Mouse (Mus musculus) cerebellum, adult 2 months (tissue): ENCODE results near the gene Tfb1m. TPM values are rescaled to one million over a fixed set of nuclear protein-coding genes. Genes with fewer than 3 reads are reported as not detected.
A peak's percentile ranks its signal among the peaks of the same experiment; 100 is the strongest.

Source experiments
- DNase-seq, 2 experiments: peaks; one replicate each; pipeline ENCODE4 v3.0.0; 2021
- H3K27ac ChIP-seq: fragments of 200-500 bp; 2 replicates; pipeline ENCODE4 v1.5.1; 2012; ENCODE audit warnings: low read length, control low read depth, inconsistent platforms; ENCODE audit not compliant: insufficient read depth
- H3K27me3 ChIP-seq: fragments of 200-500 bp; 2 replicates; pipeline ENCODE4 v1.6.1; 2012; ENCODE audit warnings: inconsistent platforms, mild to moderate bottlenecking, low read length, moderate library complexity; ENCODE audit not compliant: control insufficient read depth, insufficient read depth
- H3K4me1 ChIP-seq: fragments of 200-500 bp; 2 replicates; pipeline ENCODE4 v1.6.1; 2011; ENCODE audit warnings: low read length; ENCODE audit not compliant: control insufficient read depth, insufficient read depth
- H3K4me3 ChIP-seq: fragments of 200-500 bp; replicated peaks from 2 replicates; pipeline ENCODE3; 2011; ENCODE audit warnings: mild to moderate bottlenecking, low read depth, low read length, control low read depth; ENCODE audit not compliant: insufficient read depth
- CTCF ChIP-seq: fragments of 200-500 bp; IDR thresholded peaks from 2 replicates; pipeline ENCODE4 v1.5.1; 2011; ENCODE audit warnings: low read depth, mild to moderate bottlenecking, control low read depth, low read length, moderate library complexity, borderline replicate concordance; ENCODE audit not compliant: insufficient read depth
- POLR2A ChIP-seq: fragments of 200-500 bp; IDR thresholded peaks from 2 replicates; pipeline ENCODE4 v1.6.1; 2011; ENCODE audit warnings: low read length, control low read depth, borderline replicate concordance; ENCODE audit not compliant: insufficient read depth
- WGBS: fragments of 180-500 bp; shearing (Covaris S2); methylation state at CpG from one replicate; pipeline ENCODE4 v1.1.7; 2018; 5-methylcytosine and 5-hydroxymethylcytosine counted together
- polyA plus RNA-seq: library from polyadenylated mRNA; depleted of rRNA; stranded (reverse); fragments of >200 nt; gene quantifications from 2 replicates; pipeline ENCODE4 v1.2.3, GENCODE M21; 2012

Gene Tfb1m
- polyA plus RNA-seq, 1 experiment, result 8.4 TPM

GRCm38 (mm10) chr17:3558356-3558870, 832 bp upstream of the Tfb1m start:
- no peak overlapping the region for H3K27ac ChIP-seq

GRCm38 (mm10) chr17:3556251-3556650, 1.3 kb downstream of the Tfb1m start:
- no peak for DNase-seq
- TF ChIP-seq CTCF, result no peak
- TF ChIP-seq POLR2A, result no peak
- H3K4me3 ChIP-seq, result no peak overlapping the region
- 57% methylated on average over 1 of the region's 1 CpGs for WGBS
- H3K27ac ChIP-seq, result no peak overlapping the region
- H3K27me3 ChIP-seq, result no peaks in the 10 kb centered on the region
- no peaks in the 10 kb centered on the region for H3K4me1 ChIP-seq

More at GRCm38 (mm10) chr17:3558356-3558870, 832 bp upstream of the Tfb1m start:
- Histone ChIP-seq H3K4me3 (no peak overlapping the region), H3K27me3 (no peaks in the 10 kb centered on the region), H3K4me1 (no peaks in the 10 kb centered on the region)
- WGBS, result 85% methylated on average over 9 of the region's 9 CpGs
- TF ChIP-seq CTCF (no peak), POLR2A (no peak)
- peak in 1 of 2 experiments; percentile 12 for DNase-seq

GRCm38 (mm10) chr17:3547725-3548124, 9.9 kb downstream of the Tfb1m start:
- WGBS, result 26% methylated on average over 7 of the region's 7 CpGs

GRCm38 (mm10) chr17:3541033-3541432, 16.5 kb downstream of the Tfb1m start:
- DNase-seq, result no peak
- Histone ChIP-seq H3K27me3 (no peaks in the 10 kb centered on the region), H3K4me3 (no peak overlapping the region), H3K27ac (no peak overlapping the region), H3K4me1 (no peaks in the 10 kb centered on the region)
- no peak for TF ChIP-seq POLR2A
- no peak for TF ChIP-seq CTCF
- WGBS, result 93% methylated on average over 5 of the region's 5 CpGs

More at GRCm38 (mm10) chr17:3547725-3548124, 9.9 kb downstream of the Tfb1m start:
- TF ChIP-seq POLR2A (no peak), CTCF (no peak)
- no peaks in the 10 kb centered on the region for H3K27me3 ChIP-seq
- no peak overlapping the region for H3K4me3 ChIP-seq
- no peak overlapping the region for H3K27ac ChIP-seq
- H3K4me1 ChIP-seq, result no peaks in the 10 kb centered on the region
- DNase-seq, result no peak

DNA sequence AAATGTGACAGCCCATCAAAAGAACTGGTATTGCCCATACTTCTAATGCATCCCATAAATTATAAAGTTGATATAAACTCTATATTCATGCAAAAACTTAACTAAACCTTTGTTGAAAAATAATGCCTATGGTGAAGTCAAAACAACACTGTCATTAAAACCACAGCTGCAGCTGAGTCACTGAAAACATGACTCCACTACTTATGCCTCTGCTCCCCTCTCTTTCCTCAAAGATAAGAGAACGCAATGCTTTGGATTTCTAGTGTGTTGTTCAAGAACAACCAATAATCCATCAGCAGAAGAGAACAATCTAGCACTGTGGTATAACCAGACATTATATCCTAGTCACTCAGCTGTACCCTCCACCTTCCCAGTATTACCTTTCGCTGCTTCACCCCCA, 17.3 kb downstream of the Tfb1m start:
- no peak for DNase-seq

GRCm38 (mm10) chr17:3533425-3533824, 24.2 kb downstream of the Tfb1m start:
- 47% methylated on average over 1 of the region's 1 CpGs for WGBS
- Histone ChIP-seq H3K27ac (no peak overlapping the region), H3K4me3 (no peak overlapping the region), H3K4me1 (no peaks in the 10 kb centered on the region), H3K27me3 (no peaks in the 10 kb centered on the region)
- DNase-seq, result no peak
- TF ChIP-seq CTCF, result peak; percentile 23; the same call in 1 of the 2 replicates
- TF ChIP-seq POLR2A, result no peak

More for the DNA sequence above, 17.3 kb downstream of the Tfb1m start:
- WGBS, result 98% methylated on average over 2 of the region's 2 CpGs
- Histone ChIP-seq H3K27ac (no peak overlapping the region), H3K4me1 (no peaks in the 10 kb centered on the region), H3K27me3 (no peaks in the 10 kb centered on the region), H3K4me3 (no peak overlapping the region)
- TF ChIP-seq POLR2A (no peak), CTCF (no peak)

DNA sequence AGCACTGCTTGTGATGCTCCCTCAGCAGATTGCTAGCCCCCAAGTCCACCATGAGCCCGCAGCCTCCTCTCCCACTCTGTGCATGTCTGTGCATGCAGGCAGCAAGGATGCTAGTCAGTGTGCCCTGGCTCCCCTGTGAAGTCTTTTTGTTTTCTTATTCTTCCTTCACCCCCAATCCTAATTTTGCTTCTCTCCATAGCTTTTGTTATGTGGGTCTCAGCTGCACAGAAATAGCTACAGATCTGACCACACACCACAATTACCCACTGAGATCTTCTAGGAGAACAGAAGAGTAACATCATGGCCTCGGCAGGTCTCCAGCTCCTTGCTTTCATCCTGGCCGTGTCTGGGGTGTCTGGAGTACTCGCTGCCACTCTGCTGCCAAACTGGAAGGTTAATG, 25.3 kb downstream of the Tfb1m start, which contains the start of gene Cldn20:
Gene Cldn20 (plus strand): TSS at position 301 of the 400 bp plus-strand sequence.
- Histone ChIP-seq H3K4me3 (no peak within 1 kb of the TSS), H3K4me1 (no peaks in the 10 kb centered on the region), H3K27ac (no peak within 1 kb of the TSS), H3K27me3 (no peaks in the 10 kb centered on the region)
- TF ChIP-seq POLR2A, result no peak
- TF ChIP-seq CTCF, result no peak
- DNase-seq, result no peak
- 74% methylated on average over 4 of the region's 4 CpGs for WGBS

GRCm38 (mm10) chr17:3531641-3532040, 25.9 kb downstream of the Tfb1m start:
- no peak for DNase-seq
- Histone ChIP-seq H3K4me3 (no peak overlapping the region), H3K4me1 (no peaks in the 10 kb centered on the region), H3K27me3 (no peaks in the 10 kb centered on the region), H3K27ac (no peak overlapping the region)
- TF ChIP-seq POLR2A (no peak), CTCF (no peak)
- 80% methylated on average over 1 of the region's 1 CpGs for WGBS
